Mouse (Mus musculus) ES-CJ7 (cell line): ENCODE measurements around the gene Ift80.
"Not testable (repeated sequence)": the region's sequence is repeated elsewhere in the genome, so short reads cannot be mapped to it uniquely, and the experiment has no call there.

Experiments
- DNase-seq: peaks from one replicate; pipeline ENCODE4 v3.0.0; 2011; ENCODE audit warnings: low read depth, low spot score

Ift80 gene

DNA sequence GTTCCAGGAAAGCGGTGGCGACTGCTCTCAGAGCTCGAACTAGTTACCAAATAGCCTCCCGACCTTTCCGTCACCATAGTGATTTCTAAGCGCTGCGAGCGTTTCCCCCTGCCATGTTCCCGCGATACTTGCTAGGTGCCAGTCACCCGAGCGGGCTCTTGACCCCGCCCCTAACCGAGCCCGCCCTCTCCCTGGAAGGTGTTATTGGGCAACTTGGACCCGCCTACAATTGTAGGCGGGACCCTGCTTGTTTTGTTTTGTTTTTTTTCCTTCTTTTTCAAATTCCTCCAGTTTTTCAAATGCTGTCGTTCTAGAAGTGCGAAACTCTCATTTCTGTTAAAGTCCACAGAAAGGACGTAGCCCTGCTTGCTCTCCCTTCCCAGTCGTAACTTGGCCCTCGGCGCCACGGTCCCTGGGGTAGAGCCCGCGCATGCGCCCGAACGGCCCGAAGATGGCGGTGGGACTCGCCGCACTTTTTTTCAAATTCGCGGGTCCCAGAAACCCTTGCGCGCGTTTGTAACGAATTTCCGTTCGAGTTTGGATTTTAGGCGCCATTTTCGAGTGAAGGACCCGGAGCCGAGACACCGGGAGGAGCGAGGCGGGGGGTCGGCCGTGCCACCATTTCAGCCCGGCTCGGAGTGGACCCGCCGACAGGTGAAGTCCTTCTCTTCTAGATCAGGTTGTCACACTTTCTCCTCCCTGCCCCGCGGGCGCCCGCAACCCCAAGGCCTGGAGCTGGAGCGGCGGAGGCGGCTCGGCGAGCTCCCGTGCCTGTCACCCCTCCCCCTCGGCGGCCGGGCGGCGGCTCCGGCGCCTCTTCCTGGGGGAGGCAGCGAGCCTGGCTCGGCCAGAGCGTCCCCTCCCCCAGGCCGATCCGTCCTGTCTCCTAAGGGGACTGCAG lies at the start of gene Ift80, which contains the start of gene Smc4:
Ift80 (minus strand) TSS at position 134 of the 901 bp plus-strand sequence.
Smc4 (plus strand) TSS at position 302 of the 901 bp plus-strand sequence.
- peak; percentile 97 for DNase-seq

DNA sequence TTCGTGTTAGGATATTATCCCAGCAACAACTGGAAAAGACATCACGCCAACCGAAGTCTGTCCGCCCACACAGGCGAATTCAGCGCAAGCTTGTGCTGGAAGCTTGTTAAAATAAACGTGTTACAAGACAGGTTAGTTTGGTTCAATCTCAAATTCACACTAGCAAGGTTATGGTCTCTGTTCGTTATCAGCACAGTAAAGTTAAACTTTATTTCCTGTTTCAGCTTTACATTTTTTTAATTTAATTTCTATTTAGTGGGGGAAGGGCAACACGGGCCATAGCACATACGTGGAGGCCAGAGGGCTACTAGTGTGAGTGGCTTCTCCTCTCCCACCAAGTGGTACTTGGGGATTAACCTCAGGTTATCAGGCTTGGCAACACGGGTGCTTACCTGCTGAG lies 47.5 kb upstream of the Ift80 start:
- DNase-seq, result no peak

DNA sequence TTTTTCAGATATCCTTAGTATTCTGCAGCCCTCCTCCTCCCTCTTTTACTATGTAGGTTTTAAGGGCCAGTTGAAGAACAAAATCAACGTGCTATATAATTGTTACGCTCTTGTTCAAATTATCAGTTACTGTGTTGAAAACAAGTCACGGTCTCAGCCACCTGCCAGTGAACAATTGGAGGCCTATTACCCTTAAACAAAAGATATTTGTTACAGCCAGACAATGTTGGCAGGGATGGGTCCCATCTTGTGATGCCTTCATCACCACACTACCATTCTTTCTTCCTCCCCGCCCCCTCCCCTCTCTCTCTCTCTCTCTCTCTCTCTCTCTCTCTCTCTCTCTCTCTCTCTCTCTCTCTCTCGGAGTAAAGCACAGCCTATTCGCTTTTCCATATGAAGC lies 44.6 kb upstream of the Ift80 start:
- no peak for DNase-seq

DNA sequence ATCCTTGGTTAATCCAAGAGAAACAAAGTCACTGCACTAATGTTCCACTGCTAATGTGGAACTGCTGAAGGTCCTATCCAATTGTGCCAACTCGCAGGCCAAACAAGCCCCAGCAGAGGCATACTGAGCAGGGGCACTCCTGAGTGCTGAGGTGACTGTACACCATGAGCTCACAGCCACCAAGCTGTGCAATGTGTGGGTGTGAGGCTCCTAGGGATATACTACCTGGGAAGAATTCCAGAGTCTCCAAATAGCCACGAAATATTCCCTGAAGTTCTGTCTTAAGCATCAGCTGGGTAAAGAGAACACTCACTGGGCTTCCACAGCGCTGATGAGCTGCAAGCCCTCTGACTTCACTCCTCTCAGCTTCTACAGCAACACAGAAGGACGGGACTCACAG lies 43.3 kb upstream of the Ift80 start:
- DNase-seq, result no peak

DNA sequence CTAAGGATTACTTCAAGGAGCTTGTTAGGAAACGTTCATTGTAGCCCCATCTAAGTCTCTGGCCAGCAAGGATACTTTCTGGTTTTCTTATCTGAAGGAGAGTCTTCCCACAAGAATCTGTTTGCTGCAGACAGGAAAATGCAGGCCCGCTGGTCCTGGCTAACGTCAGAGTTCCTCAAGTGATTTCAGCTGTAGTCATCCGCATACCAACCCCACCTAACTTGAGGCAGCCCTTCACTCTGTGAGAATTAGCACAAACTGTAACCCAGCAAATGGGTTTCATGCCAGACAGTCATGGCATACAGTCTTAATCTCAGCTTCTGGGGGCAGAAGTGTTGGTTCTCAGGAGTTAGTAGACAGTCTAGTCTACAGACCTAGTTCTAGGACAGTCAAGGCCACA lies 42.1 kb upstream of the Ift80 start:
- DNase-seq, result peak; percentile 23

DNA sequence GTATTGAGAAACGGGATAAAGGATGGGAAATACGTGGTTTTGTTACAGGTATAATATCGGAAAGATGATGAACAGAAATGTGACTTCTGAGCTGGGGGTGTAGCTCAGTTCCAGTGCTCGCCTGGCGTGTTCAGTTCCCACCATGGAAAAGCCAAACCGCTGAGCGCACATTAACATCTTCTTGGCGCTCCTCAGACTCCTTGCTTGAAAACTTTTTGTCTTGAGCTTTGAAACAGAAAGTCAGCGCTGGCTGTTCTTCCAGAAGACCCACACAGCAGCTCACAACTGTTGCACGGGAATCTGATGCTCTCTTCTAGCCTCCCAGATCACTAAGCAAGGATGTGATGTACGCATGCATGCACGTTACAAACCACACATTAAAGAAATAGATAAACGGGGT lies 41.4 kb upstream of the Ift80 start:
- DNase-seq, result peak; percentile 29

DNA sequence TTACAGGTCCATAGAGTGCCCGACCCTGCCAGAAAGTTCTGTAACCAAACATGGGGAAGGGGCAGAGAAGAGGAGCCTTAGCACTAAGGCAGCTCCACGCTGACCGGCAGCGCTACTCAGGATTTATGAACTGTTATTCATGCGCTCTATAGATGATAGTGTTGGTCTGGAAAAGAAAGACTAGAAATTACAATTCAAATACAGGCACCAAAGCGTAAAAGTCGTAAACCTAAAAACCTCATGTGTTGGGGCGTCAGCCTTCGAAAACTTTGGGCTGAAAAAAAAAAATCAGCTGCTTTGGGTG lies 41.0 kb upstream of the Ift80 start:
- DNase-seq, result no peak

DNA sequence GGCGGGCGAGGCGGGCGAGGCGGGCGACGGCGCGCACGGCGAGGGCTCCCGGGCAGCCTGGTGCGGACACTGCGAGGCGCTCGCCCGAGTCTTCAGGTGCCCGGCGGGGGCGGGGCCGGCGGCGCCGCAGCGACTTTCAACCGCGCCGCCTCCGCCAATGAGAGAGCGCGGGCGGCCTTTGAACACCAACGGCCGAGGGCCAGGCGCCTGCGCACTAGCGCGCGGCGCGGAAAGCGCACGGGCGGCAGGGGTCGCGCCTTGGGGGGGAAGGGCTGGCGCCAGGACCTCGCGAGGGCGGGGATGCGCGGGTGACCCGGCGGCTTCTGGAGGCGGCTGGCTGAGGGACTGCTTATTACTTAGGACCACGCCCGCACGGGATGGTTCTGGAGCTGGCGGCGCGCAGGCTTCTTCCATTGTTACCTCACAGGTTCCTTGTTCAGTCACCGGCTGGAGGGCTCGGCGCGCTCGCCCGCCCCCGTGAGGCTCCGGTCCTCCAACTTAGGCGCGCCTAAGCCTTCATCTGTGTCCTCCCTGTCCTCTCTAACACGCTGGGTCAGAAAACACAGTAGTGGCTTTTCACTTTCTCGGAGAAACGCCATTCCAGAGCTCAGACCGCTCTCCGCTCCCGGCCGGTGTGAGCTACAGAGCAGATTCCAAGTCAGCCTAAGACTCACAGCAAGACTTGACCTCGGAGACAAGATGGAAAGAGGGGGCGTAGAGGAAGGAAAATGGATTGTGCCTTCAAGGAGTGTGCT lies 40.5 kb upstream of the Ift80 start, which contains the start of gene Trim59:
Trim59 (minus strand) TSS at position 111 of the 755 bp plus-strand sequence.
- DNase-seq, result peak; percentile 96

DNA sequence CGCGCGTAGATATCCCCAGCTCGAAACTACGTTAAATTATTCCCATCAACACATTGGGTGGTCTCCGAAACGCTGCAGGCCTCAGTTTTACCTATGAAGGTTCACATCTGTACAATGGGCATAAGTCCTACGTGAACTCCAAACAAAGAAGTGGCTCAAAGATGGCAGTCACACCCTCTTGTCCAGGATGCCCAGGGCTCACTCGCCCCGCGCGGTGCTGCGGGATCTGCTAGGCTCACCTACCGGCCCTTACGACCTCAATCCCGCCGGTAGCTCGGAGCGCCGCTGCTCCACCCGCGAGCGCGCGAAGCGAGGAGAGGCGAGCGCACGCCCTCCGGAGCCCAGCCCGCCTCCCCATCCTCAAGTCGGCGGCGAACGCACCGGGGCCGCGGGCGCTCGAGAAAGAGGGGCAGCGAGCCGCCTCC lies 39.8 kb upstream of the Ift80 start:
- DNase-seq, result peak; percentile 61

DNA sequence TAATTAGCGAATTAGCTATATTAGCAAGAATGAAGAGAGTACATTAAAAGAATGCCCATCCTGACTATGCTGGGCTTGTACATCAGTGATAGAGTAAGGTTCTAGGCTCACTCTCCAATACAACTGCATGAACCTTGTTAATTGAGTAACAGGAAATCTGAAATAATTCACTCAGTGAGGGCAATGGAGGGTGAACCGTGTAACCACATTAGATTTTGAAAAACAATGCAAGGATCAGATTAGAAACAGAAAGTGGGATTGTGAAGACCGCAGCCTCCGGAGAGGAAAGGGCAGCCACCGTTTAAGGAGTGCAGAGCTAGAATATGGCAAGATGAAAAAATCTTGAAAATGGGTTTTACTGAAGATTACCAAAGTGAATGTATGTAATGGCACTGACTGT lies 36.9 kb upstream of the Ift80 start:
- DNase-seq, result no peak

DNA sequence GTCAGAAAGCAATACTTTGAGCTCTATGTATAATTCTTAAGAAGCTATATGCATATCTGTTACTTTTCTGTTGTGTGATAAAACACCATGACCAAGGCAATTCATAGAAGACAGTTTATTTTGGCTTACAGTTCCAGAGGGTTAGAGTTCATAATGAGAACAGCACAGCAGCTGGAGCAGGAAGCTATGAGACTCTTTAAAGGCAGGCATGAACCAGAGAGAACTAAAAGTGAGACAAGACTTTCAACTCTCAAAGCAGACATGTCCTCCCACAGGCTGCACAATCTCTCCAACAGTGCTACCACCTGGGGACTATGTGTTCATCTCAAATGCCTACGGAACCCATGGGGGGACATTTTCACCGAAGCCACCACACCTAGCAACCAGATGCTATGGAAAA lies 35.7 kb upstream of the Ift80 start:
- DNase-seq, result no peak

DNA sequence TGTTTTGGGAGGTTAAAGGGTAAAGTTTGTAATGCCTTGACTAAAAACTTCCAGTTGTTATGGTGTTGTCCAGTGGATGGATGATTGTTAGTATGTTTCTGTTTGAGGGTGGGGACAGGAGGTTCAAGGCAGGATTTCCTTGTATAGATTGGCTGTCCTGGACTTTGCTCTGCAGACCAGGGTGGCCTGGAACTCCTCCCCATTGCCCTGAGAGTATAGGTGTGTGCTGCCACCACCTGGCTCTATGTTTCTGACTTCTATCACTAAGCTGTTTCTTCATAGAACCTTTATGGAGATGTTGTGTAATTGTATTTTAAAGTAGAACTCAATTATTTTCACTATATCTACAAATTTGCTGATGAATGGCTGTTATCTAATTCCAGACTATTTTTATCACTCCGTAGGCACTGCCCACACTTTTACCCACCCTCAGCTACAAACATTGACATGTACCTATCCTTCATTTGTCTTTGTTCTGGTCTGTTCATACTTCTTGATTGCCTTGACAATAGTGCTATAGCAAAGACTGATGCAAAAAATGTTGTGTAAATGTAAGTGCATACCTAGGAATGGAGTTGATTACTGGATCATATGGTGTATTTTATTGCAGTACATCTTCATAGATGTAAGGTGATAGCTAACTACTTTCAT lies 21.9 kb upstream of the Ift80 start:
- DNase-seq, result no peak

DNA sequence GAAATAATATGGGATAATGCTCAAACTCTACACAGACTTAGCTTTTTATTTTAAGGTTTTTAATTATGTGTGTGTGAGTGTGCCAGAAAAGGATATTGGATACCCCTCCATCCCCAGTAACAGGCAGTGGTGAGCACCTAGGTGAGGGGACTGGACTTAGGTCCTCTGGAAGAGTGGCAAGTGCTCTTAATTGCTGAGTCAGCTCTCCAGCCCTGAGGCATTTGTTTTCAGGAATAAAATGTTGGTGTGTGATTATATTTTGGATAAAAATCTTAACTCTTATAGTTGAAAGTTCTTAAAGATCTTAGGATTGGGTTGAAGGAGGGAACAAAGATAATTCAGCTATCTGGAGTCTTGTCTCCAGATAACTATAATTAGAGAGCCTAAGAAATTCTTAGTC lies 16.4 kb upstream of the Ift80 start:
- DNase-seq, result no peak

DNA sequence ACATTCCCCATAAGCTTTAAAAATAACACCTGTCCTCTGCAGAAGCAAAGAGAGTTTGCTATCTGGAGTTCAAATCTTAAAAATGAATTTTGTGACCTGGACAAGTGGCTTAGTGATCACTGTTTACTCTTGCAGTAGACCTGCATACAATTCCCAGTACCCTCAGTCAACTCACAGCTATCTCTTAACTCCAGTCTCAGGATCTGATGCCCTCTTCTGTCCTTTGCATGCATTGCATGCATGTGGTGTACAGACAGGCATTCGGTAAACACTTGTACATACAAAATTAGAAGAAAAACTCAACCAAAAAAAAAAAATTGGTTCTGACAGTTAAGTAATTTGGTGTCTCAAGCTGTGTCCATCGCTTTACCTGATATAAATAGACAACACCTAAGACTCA lies 15.9 kb upstream of the Ift80 start:
- DNase-seq, result peak; percentile 66

DNA sequence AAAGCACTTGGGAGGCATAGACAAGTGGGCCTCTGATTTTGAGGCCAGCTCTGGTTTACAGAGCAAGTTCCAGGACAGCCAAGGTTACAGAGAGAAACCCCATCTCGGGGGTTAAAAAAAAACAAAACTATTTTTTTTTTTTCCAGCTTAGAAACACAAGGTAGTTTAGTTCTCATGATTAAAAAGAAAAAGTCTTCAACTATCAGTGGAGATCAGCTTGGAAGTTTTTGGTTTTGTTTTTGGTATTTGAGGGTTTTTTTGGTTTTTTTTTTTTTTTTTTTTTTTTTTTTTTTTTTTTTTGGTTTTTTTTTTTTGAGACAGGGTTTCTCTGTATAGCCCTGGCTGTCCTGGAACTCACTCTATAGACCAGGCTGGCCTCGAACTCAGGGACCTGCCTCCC lies 14.3 kb upstream of the Ift80 start:
- DNase-seq, result not testable (repeated sequence)

DNA sequence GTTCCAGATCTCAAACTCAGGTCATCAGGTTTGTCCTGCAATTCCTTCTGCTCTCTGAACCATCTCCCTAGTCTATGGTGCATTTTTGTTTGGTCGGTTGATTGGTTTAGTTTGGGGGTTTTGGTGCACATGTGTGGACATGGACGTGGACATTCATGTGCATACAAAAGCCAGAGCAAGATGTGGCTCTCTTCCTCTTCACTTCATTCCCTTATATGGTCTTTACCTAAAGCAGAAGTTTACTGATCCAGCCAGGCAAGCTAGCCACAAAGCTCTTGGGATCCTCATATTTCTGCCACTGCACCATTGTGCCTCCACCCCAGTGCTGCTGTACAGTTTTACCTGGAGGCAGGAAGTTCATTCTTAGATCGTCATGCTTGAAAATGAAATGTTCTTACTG lies 12.8 kb upstream of the Ift80 start:
- no peak for DNase-seq

DNA sequence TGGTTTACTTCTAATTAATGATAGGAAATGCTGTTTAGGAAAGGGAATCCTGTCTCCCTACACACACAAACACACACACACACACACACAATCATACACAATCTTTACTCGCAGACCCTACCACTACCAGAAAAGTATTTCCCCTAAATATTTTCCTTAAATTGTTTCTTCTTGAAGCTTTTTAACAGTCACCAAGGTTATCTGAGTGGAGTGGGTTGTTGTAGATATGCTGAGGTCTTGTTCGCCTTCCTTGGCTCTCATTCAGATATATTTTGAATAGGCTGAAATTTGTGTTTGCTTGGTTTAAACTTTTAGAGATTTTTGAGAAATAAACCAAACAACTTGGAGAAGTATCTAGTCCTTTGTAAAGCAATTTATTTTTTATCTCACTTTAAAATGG lies 4.5 kb upstream of the Ift80 start:
- DNase-seq, result no peak

DNA sequence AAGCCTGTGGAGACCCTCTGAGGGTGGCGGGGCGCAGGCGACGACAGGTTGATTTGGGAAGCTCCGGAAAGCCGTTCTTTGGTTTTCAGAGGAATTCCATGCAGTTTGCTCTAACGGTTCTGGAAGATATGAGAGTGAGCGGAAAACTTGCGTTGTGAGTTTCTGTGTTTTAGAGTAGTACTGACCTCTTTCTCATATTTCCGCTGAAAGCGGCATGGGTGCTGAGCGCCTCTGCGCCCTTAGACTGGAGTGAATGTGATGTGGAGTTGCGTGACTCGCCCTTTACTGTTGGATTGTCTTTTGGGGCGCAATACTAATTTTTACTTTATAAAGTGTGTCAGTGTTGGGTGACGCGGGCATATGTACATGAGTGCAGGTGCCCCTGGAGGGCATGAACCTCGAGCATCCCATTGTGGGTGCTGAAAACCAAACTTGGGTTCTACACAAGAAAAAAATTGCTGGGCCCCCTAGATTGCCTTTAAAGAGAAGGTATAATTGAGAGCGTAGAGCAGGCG lies 1.9 kb upstream of the Ift80 start:
- DNase-seq, result no peak

DNA sequence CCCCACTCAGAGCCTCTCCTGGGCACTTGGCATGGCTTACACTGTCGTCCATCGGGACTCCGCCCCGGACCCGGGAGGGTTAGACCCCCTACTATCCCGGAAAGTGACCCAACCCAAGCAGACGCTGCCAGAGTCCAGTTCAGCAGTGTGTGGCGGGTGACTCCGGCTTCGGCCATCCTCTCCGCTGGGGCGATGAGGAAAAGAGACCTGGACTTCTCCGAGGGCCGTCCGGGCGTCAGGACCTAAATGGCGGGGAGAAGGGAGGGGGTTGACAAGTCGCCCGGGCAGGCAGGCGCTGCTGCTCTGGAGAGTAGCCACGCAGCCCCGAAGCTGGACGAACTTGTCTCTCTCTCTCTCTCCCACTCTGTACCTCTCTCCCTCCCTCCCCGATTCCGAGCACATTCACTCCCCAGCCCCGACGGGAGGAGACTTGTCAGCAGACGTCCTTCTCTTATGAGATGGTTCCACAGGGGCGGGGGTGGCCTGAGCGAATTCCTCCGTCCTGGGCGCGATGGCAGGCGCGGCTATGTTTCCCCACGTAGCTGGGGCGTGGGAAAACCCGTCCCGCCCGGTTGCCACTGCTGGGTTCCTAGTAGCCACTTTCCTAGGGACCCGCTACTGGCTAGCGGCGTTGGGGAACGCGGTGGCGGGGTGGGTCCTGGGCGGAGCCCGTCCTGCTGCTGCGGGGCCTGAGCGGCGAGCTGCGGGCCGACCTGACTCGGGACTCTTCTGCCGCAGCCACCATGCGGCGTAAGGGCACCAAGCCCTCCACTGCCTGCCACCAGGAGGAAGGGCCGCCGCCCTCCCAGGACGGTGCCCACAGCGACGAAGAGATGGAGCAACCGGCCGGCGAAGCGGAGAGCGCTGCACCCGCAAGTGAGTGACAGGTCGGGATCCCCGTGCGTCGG lies 1.2 kb upstream of the Ift80 start:
- DNase-seq, result peak; percentile 54

DNA sequence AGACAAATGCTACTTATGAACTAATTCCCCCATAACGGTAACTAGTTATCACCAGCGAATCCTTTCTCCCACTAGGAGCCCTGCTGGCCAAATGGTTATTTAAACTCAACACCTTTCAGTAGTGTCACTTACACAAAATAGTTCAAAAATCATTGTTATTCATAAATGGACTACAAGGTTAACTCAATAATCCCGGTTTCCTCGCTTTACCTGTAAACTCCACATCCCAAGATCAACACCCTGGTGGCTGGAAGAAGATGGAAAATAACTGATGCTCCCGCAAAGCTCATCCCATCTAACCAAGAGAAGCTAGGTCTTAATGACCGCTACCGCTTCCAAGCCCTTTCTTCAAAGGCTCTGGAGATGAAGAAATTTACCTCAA lies 324 bp downstream of the Ift80 start:
- no peak for DNase-seq

DNA sequence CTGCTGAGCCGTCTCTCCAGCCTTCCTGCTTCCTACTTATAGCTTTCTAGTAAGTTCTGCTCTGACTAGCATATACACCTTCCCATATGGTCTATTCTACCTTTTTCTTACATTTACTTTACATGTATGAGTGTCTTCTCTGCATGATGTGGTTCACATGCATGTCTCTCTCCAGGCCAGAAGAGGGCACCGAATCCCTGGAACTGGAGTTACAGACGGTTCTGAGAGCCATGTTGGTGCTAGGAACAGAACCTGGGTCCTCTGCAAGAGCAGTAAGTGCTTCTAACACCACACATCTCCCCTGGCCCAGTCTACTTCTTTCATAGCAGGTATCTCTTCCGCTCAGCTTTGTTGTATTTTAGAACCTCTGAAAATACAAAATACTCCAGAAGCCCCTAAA lies 1.6 kb downstream of the Ift80 start:
- peak; percentile 53 for DNase-seq
